Mouse (Mus musculus): ENCODE measurements around the gene Sult2a4. TPM values are rescaled to one million over a fixed set of nuclear protein-coding genes. Genes with fewer than 3 reads are reported as not detected.

The Sult2a4 gene
- polyA plus RNA-seq (2012; rRNA removed), result not detected in 2 replicates

DNA sequence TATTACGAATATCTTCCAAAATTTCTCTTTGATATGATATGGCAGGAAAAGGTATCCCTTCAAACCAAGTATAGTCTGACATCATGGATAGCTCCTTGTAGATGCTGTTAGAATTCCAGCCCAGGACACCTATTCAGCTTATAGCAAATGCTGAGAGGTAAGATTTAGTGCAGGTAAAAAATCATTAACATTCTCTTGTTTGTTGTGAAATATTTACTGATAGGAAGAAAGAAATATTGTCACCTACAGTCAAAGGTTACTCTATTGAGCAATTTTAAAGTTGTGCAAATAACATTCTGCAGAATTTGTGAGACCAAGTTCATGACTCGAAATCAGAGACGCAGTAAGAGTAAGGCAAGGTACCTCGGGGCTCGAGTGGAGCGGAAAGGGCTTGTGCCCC, at the start of gene Sult2a4:
TSS of gene Sult2a4 (minus strand) at position 101 of the 400 bp plus-strand sequence.

Other genes starting within 250 kb of the Sult2a4 start
- not detected in 2 replicates for gene Sult2a1, start 152.2 kb downstream of the Sult2a4 start, polyA plus RNA-seq (2012; rRNA removed)
- gene Sult2a3, start 133.4 kb upstream of the Sult2a4 start, polyA plus RNA-seq (2012; rRNA removed), result not detected in 2 replicates